Mouse (Mus musculus) erythroblast, embryonic 14.5 days (primary cell): ENCODE measurements around the gene Ptpn13.

Source experiments
- GATA1 ChIP-seq: IDR thresholded peaks from 2 replicates; pipeline ENCODE4 v1.6.1; 2012; ENCODE audit warnings: low read length, inconsistent platforms, mixed read lengths
- TAL1 ChIP-seq: IDR thresholded peaks from 3 replicates; pipeline ENCODE4 v1.6.1; 2012; ENCODE audit warnings: low read length, inconsistent platforms, mixed read lengths

DNA sequence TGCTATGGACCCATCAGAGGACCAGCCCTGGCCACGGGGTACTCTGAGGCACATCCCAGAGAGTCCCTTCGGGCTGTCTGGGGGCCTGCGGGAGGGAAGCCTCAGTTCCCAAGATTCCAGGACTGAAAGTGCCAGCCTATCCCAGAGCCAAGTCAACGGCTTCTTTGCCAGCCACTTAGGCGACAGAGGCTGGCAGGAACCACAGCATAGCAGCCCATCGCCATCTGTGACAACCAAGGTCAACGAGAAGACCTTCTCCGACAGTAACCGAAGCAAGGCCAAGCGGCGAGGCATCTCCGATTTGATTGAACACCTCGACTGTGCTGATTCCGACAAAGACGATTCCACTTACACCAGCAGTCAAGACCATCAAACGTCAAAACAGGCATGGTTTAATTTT, 129.8 kb downstream of the Ptpn13 start:
- no peak for TF ChIP-seq TAL1
- no peak for TF ChIP-seq GATA1
